Mouse (Mus musculus): Measurements from ENCODE around the gene Lin7b. TPM values are rescaled to one million over a fixed set of nuclear protein-coding genes. Genes with fewer than 3 reads are reported as not detected.

The Lin7b gene
- total RNA-seq, 2 experiments from 2014 or later: 0.86 to 1.1 TPM

DNA sequence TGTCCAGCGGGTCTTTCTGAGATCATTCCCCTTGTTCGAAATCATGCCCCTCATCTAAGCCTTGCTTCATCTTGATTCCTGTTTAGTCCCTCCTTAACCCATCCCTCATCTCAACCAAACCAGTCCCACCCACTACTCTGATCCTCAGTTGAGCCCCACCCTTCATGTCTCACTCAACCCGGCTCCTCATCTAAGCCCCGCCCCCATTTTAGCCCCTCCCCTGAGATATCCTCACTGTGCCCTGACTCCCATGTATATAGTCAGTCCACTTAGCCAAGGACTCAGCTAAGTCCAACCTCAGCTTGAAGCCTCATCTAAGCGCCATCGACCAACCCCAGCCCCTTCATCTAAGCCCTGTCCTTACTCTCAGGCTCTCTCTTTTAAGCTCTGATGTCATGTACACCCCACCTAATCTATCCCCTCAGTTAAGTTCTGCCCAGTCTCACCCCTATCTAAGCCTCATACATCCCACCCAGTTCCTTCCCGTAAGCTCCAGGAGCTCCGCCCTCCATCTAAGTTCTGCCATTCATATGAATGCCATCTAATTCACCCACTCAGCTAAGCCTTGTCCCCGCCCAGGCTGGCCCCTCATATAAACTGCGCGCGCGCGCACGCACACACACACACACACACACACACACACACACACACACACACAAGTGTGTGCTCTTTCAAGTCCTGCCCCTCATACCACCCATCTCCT is 14.9 kb downstream of the Lin7b start:
- no peak for DNase-seq (ENCODE audit: low spot score in 2 of 2)

- no peak for DNase-seq (ENCODE audit: low spot score in 2 of 2)
Observed at GRCm38 (mm10) chr7:45353041-45353440, 17.3 kb downstream of the Lin7b start.

- no peak for DNase-seq (ENCODE audit: low spot score in 2 of 2)
Observed at GRCm38 (mm10) chr7:45346905-45347304, 23.5 kb downstream of the Lin7b start.

DNA sequence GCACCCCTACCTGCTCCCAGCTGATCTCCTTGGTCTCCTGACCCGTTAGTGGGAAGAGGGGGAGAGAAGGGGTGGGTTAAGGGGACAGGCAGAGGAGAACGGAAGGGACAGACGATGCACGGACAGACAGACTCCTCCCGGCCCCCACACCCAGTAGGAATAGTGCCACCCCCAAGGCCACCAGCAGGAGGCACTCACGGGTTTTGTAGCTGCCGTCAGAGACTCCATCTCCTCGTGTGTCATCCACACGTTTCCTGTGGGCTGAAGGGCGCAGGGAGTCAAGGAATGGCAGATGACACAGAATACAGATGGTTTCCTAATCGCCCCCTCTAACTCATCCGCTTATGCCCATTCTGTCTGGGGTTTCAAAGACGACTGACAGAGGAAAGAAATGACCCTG is 26.8 kb downstream of the Lin7b start:
- DNase-seq (ENCODE audit: low spot score in 2 of 2): no peak

DNA sequence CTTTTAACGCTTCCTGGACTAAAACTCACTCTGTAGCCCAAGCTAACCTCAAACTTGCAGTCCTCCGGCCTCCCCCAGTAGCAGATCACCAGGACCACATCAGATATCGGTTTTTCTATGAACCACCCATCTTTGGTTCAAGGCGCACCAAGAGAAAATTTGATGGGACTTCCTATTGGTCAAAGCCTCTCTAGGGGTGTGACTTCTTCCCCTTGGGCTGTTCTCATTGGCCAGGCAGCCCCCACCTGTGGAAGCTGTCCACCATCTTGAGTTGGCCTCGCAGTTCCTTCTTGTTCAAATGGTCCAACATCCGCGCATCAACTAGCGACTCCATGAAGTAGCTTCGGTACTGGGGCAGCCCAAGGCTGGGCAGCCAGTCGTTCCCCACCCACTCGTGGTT is 28.3 kb downstream of the Lin7b start:
- DNase-seq (ENCODE audit: low spot score in 2 of 2): no peak

DNA sequence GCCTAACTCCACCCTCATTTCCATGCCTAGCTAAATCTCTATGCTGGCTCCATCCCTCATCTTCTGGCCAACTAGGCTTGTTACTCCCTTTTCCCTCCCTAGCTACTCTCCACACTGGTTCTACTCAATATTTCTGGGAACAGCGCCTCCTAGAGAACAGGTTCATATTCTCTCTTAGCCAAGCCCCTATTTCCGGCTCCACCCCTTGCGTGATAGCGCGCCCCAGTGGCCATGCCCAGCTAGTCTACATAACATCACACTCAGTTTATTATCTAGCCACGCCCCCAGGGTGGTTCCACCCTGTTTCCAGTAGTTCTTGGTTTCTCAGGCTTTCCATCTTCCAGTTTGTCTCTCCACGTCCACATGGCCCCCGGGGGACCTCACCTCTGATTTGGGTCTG is 29.1 kb downstream of the Lin7b start:
- peak; percentile 50 to 81 for DNase-seq (ENCODE audit: low spot score in 2 of 2)

- peak in 1 of 2 experiments; percentile 51 for DNase-seq (ENCODE audit: low spot score in 2 of 2)
Observed at GRCm38 (mm10) chr7:45340669-45341068, 29.7 kb downstream of the Lin7b start.

DNA sequence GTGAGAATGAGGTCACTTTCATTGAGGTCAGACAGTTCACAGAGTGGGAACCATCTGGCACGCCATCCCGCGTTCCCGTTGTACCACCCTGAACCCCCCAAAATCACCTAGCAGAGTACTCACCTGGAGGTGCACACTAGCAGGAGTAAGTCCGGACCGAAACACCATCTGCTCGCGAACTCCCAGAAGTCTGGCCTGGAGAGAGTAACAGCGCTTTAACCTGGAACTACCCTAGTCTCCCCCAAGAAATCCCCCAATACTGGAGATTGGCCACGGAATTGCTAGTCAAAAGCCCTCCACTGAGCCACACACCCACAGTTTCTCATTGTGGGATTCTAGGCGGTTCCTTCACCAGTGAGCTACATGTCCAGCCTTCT is 30.3 kb downstream of the Lin7b start:
- DNase-seq (ENCODE audit: low spot score in 2 of 2): no peak

GRCm38 (mm10) chr7:45339410-45340065 is 30.8 kb downstream of the Lin7b start:
- DNase-seq (ENCODE audit: low spot score in 2 of 2): peak in 1 of 2 experiments; percentile 64

DNA sequence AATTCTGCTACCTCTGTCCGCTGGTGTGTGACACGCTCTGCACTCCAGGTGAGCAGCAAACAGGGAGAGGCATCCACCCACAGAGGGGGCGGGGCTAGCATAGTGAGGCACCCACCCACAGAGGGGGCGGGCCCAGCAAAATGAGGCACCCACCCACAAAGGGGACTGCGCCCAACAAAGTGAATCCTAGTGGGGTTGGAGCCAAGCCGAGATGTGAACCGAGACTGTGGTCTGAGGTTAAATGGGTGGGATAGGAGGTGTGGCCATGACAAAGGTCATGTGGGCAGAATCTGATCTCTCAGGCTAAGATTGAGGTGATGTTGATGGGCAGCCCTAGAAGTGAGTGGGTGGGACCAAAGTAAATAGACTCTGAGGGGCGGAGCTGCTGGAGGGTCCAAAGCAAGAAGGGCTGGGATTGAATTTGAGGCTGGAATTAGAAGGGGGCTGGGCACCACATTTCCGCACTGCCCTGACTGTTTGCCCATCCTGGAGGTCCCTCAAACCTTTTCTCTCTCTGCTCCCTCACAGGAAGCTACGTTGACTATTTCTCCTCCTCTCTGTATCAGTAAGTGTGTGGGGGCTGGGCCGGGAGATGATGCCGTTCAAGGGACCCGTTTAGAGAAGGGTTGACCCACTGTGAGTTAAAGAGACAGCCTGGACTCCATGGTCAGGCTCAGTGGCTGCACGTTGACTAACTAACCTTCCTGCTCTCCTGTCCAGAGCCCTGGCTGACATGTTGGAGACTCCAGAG is 32.0 kb downstream of the Lin7b start:
- DNase-seq (ENCODE audit: low spot score in 2 of 2): no peak

DNA sequence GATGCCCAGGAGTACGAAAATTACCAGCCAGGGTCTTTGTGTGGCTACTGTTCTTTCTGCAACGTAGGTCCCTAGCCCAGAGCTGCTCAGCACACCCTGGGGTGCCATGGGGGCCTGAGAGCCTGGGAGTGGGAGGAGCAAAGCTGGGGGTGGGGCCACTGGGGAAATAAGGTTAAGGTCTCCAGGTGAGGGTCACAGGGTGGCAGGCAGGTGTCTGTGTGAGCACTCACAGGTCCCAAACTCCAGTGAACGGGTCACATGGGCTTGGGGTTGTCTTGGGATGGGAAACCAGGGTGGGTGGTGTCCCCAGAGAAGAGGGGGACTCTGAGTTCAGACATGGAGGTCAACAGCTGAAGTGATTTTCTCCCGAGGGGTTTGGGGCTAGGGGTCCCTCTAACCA is 32.9 kb downstream of the Lin7b start:
- DNase-seq (ENCODE audit: low spot score in 2 of 2): no peak

DNA sequence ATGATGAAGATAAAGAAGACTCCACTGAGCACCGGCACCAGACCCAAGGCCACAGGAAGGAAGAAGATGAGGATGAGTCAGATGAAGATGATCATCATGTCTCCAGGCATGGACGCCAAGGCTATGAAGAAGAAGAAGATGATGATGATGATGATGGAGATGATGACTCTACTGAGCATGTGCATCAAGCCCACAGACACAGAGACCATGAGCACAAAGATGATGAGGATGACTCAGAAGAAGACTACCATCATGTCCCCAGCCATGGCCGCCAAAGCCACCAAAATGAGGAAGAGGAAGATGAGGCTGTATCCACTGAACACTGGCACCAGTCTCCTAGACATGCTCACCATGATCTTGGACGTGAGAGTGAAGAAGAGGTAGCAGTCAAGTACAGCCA is 34.1 kb downstream of the Lin7b start:
- no peak for DNase-seq (ENCODE audit: low spot score in 2 of 2)

GRCm38 (mm10) chr7:45335056-45335455 is 35.3 kb downstream of the Lin7b start, which contains the start of gene Hrc:
TSS of gene Hrc (plus strand) at chr7:45335290.
- DNase-seq (ENCODE audit: low spot score in 2 of 2): no peak

- no peak for DNase-seq (ENCODE audit: low spot score in 2 of 2)
Observed at GRCm38 (mm10) chr7:45334605-45335004, 35.8 kb downstream of the Lin7b start.

- DNase-seq (ENCODE audit: low spot score in 2 of 2): peak; percentile 83 to 90
Observed at GRCm38 (mm10) chr7:45333431-45333982, 36.9 kb downstream of the Lin7b start, which contains the start of gene Trpm4. TSS of gene Trpm4 (minus strand) at chr7:45333780.

- peak in 1 of 2 experiments; percentile 62 for DNase-seq (ENCODE audit: low spot score in 2 of 2)
Observed at GRCm38 (mm10) chr7:45332685-45333425, 37.5 kb downstream of the Lin7b start.

GRCm38 (mm10) chr7:45331502-45331901 is 38.9 kb downstream of the Lin7b start:
- DNase-seq (ENCODE audit: low spot score in 2 of 2): no peak

GRCm38 (mm10) chr7:45328841-45329475 is 41.4 kb downstream of the Lin7b start:
- DNase-seq (ENCODE audit: low spot score in 2 of 2): no peak

GRCm38 (mm10) chr7:45325800-45326199 is 44.6 kb downstream of the Lin7b start:
- no peak for DNase-seq (ENCODE audit: low spot score in 2 of 2)

- no peak for DNase-seq (ENCODE audit: low spot score in 2 of 2)
Observed at GRCm38 (mm10) chr7:45323069-45323468, 47.3 kb downstream of the Lin7b start.
